Mouse (Mus musculus): ENCODE results near the gene Frmd4b.

GRCm38 (mm10) chr6:97303277-97304109, 313.8 kb downstream of the Frmd4b start:
- TF ChIP-seq CTCF (IDR thresholded peaks at IDR 0.05) = no peak
- no peak for TF ChIP-seq EP300 (IDR thresholded peaks at IDR 0.05)

Measured in lung, postnatal 0 days (tissue).